Mouse (Mus musculus) ES-Bruce4 (cell line): Measurements from ENCODE around the gene Txlna. TPM values are rescaled to one million over a fixed set of nuclear protein-coding genes. Genes with fewer than 3 reads are reported as not detected.

Experiments
- H3K27ac ChIP-seq: 2 replicates; pipeline ENCODE4 v1.5.1; 2012; ENCODE audit warnings: low read length, inconsistent platforms; ENCODE audit not compliant: insufficient read depth
- H3K27me3 ChIP-seq: 2 replicates; pipeline ENCODE4 v1.6.1; 2012; ENCODE audit warnings: mild to moderate bottlenecking, low read length, inconsistent platforms; ENCODE audit not compliant: control insufficient read depth, poor library complexity, insufficient read depth, severe bottlenecking
- H3K36me3 ChIP-seq: 2 replicates; pipeline ENCODE4 v1.6.1; 2012; ENCODE audit warnings: inconsistent platforms, mild to moderate bottlenecking, low read length, moderate library complexity; ENCODE audit not compliant: control insufficient read depth, poor library complexity, insufficient read depth, severe bottlenecking
- H3K4me1 ChIP-seq: one replicate; pipeline ENCODE4 v1.8.1; 2011; ENCODE audit warnings: low read length; ENCODE audit not compliant: control insufficient read depth, insufficient read depth
- H3K4me3 ChIP-seq: 2 replicates; pipeline ENCODE4 v1.5.1; 2011; ENCODE audit warnings: low read depth, mild to moderate bottlenecking, low read length
- H3K9ac ChIP-seq: 2 replicates; pipeline ENCODE4 v1.6.1; 2012; ENCODE audit warnings: low read depth, mild to moderate bottlenecking, inconsistent platforms; ENCODE audit not compliant: poor library complexity, severe bottlenecking
- H3K9me3 ChIP-seq: replicated peaks from 2 replicates; pipeline ENCODE4 v1.6.1; 2012; ENCODE audit warnings: mild to moderate bottlenecking, low read length, inconsistent platforms; ENCODE audit not compliant: control insufficient read depth, poor library complexity, insufficient read depth, severe bottlenecking
- CTCF ChIP-seq: IDR thresholded peaks from one replicate; pipeline ENCODE4 v1.8.1; 2011; ENCODE audit warnings: low read depth, low read length
- EP300 ChIP-seq: IDR thresholded peaks from 2 replicates; pipeline ENCODE4 v1.6.1; 2011; ENCODE audit warnings: low read depth, low read length; ENCODE audit not compliant: insufficient read depth
- POLR2A ChIP-seq: IDR thresholded peaks from one replicate; pipeline ENCODE4 v1.8.1; 2011; ENCODE audit warnings: low read length; ENCODE audit not compliant: insufficient read depth
- polyA plus RNA-seq: library from polyadenylated mRNA; stranded (reverse); fragments of >200 nt; gene quantifications from 2 replicates; pipeline ENCODE4 v1.2.4, GENCODE M21; 2011; ENCODE audit warnings: low read depth; ENCODE audit not compliant: missing spikeins, insufficient read depth, insufficient read length

Gene Txlna
- polyA plus RNA-seq, 1 experiment: 42.3 TPM

DNA sequence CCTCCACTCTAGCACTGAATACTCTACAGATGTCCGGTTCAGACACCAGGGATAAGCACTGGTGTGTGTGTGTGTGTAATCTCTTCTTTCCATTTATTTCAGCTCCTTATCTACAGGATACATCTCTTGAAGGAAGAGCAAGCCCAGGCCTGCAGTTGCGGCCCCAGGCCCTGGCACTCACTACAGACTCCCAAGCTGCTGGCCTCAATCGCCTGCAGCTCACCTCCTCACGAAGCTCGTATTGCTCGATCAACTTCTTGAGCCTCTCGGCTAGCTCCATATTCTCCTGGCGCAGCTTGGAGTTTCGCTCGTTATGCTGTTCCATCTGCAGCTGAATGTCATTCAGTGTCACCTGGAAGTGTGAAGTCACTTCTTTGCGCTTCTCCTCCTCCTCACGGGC lies 9.0 kb downstream of the Txlna start:
- peaks cover 81% of the 10 kb centered on the region for H3K36me3 ChIP-seq

DNA sequence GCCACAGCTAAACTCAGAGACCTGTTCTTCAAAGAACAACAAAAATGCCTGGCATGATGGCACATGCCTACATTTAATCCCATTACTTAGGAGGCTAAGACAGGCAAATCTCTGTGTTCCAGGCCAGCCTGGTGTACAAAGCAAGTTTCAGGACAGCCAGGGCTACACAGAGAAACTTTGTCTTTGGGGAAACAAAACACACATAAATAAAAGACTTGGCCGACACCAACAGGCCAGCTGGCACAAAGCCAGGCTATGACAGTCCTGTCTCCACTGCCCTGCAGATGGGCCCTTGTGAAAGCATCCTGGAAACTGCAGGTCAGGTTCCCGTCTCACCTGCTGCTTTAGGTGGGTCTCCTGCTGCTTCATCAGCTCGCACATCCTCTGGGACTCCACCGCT lies 9.9 kb downstream of the Txlna start:
- H3K4me3 ChIP-seq: no peak overlapping the region
- no peaks in the 10 kb centered on the region for H3K4me1 ChIP-seq
- H3K9ac ChIP-seq: no peak overlapping the region
- H3K9me3 ChIP-seq: no peaks in the 10 kb centered on the region
- H3K27me3 ChIP-seq: no peaks in the 10 kb centered on the region
- TF ChIP-seq EP300: no peak
- no peak for TF ChIP-seq CTCF
- no peak for TF ChIP-seq POLR2A
- no peak overlapping the region for H3K27ac ChIP-seq
- H3K36me3 ChIP-seq: peaks cover 73% of the 10 kb centered on the region

More for the DNA sequence above, 9.0 kb downstream of the Txlna start:
- TF ChIP-seq POLR2A (no peak), EP300 (no peak), CTCF (no peak)
- no peaks in the 10 kb centered on the region for H3K9me3 ChIP-seq
- no peaks in the 10 kb centered on the region for H3K27me3 ChIP-seq
- no peaks in the 10 kb centered on the region for H3K4me1 ChIP-seq
- no peak overlapping the region for H3K9ac ChIP-seq
- H3K27ac ChIP-seq: no peak overlapping the region
- H3K4me3 ChIP-seq: no peak overlapping the region

DNA sequence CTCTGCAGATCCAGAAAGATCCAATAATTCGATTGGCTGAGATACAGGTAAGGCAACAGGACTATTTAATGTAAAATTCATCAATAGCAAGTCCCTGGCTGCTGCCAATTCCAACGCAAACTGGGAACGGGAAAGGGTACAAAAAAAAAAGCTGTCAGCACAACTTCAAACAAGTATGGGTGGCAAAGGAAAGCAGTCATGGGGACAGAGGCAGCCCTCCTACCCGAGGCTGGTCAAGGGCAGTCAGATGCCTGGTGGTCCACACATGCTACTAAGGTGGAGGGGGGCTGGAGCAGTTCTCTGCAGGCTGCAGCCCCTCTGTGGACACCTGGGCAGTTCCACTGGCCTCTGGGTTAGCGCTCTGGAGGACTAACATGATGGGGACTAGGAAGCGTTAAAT lies 14.8 kb downstream of the Txlna start:
- H3K4me3 ChIP-seq: no peak overlapping the region
- peaks cover 33% of the 10 kb centered on the region for H3K36me3 ChIP-seq
- no peak overlapping the region for H3K9ac ChIP-seq
- no peaks in the 10 kb centered on the region for H3K27me3 ChIP-seq
- no peaks in the 10 kb centered on the region for H3K9me3 ChIP-seq
- H3K4me1 ChIP-seq: peaks cover 6% of the 10 kb centered on the region
- no peak for TF ChIP-seq EP300
- no peak for TF ChIP-seq CTCF
- TF ChIP-seq POLR2A: no peak
- no peak overlapping the region for H3K27ac ChIP-seq

DNA sequence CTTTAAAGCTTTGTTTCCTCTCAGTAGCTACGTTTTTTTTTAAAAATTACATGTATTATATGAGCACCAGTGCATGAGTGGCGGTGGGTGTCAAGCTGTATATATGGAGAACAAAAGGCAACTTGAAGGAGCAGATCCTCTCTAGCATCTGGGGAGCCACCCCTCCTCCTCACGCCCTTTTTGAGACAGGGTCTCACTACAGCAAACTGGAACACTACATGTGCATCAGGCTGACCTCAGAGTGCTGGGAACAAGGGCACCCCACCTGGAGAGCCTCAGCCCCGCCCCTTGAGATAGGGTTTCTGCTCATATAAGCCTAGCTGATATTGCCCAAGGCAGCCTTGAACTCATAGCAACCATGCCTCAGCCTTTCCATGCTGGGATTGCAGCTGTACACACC lies 15.4 kb downstream of the Txlna start:
- Histone ChIP-seq H3K9ac (no peak overlapping the region), H3K27me3 (no peaks in the 10 kb centered on the region), H3K4me1 (peaks cover 6% of the 10 kb centered on the region), H3K9me3 (no peaks in the 10 kb centered on the region), H3K4me3 (no peak overlapping the region), H3K36me3 (peaks cover 28% of the 10 kb centered on the region), H3K27ac (no peak overlapping the region)
- TF ChIP-seq CTCF (no peak), EP300 (no peak), POLR2A (no peak)

- TF ChIP-seq POLR2A: no peak
- TF ChIP-seq CTCF: no peak
- no peak for TF ChIP-seq EP300
- Histone ChIP-seq H3K9me3 (no peaks in the 10 kb centered on the region), H3K4me3 (no peak overlapping the region), H3K27me3 (no peaks in the 10 kb centered on the region), H3K9ac (no peak overlapping the region), H3K27ac (no peak overlapping the region), H3K4me1 (peaks cover 6% of the 10 kb centered on the region), H3K36me3 (peaks cover 23% of the 10 kb centered on the region)
These were observed 15.9 kb downstream of the Txlna start for GRCm38 (mm10) chr4:129625029-129625370.

GRCm38 (mm10) chr4:129624281-129625028 lies 16.4 kb downstream of the Txlna start:
- Histone ChIP-seq H3K9ac (no peak overlapping the region), H3K9me3 (no peaks in the 10 kb centered on the region), H3K27me3 (no peaks in the 10 kb centered on the region), H3K27ac (no peak overlapping the region), H3K4me3 (no peak overlapping the region), H3K4me1 (peaks cover 6% of the 10 kb centered on the region), H3K36me3 (peaks cover 20% of the 10 kb centered on the region)
- no peak for TF ChIP-seq POLR2A
- TF ChIP-seq EP300: no peak
- no peak for TF ChIP-seq CTCF
